Mouse (Mus musculus): Measurements from ENCODE around the gene Arih2.
A peak's percentile ranks its signal among the peaks of the same experiment; 100 is the strongest.

DNA sequence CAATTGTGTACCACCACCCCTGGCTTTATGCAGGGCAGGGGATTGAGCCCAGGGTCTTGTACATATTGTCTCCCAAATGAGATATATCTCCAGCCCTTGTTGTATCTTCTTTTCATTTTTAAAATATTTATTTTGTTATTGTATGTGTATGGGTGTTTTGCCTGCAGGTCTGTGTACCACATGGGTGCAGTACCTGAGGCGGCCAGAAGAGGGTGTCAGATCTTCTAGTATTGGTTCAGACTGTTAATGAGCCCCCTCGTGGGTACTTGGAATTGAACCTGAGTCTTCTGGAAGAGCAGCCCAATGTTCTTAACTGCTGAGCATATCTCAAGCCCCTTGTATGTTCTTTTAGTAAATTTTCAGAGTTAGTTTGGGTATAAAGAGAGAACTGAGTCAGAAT is 24.0 kb upstream of the Arih2 start:
- TF ChIP-seq POLR2A (IDR thresholded peaks at IDR 0.05; ENCODE audit: extremely low read depth, insufficient read depth, low read length) (no peak), CTCF (IDR thresholded peaks at IDR 0.05; ENCODE audit: low read depth, low read length) (peak; percentile 48; the same call in 1 of the 2 replicates)
